Mouse (Mus musculus): ENCODE results near the gene Tmsb10. TPM values are rescaled to one million over a fixed set of nuclear protein-coding genes. Genes with fewer than 3 reads are reported as not detected.
A peak's percentile ranks its signal among the peaks of the same experiment; 100 is the strongest.

The Tmsb10 gene
- polyA plus RNA-seq, 1 experiment from 2014 or later = 5,692 TPM

GRCm38 (mm10) chr6:72981851-72982250 lies 23.3 kb upstream of the Tmsb10 start:
- no peak for DNase-seq
- no peaks in the 10 kb centered on the region for H3K27me3 ChIP-seq (ENCODE audit: control insufficient read depth, insufficient read depth, low read length)
- no peak overlapping the region for H3K4me3 ChIP-seq (replicated peaks; ENCODE audit: low read depth, low read length)
- WGBS = 75% methylated on average over 6 of the region's 6 CpGs
- H3K27ac ChIP-seq (replicated peaks; ENCODE audit: low read depth, low read length) = no peak overlapping the region
- H3K4me2 ChIP-seq (ENCODE audit: low read length) = no peak overlapping the region
- ATAC-seq (ENCODE audit: low FRiP score, low TSS enrichment) = no peak
- H3K4me1 ChIP-seq (ENCODE audit: control insufficient read depth, insufficient read depth, low read length) = no peaks in the 10 kb centered on the region
- H3K36me3 ChIP-seq (ENCODE audit: control insufficient read depth, insufficient read depth, low read length) = no peaks in the 10 kb centered on the region
- H3K9me3 ChIP-seq (ENCODE audit: control insufficient read depth, low read length) = no peaks in the 10 kb centered on the region
- no peak overlapping the region for H3K9ac ChIP-seq (replicated peaks; ENCODE audit: low read length)

DNA sequence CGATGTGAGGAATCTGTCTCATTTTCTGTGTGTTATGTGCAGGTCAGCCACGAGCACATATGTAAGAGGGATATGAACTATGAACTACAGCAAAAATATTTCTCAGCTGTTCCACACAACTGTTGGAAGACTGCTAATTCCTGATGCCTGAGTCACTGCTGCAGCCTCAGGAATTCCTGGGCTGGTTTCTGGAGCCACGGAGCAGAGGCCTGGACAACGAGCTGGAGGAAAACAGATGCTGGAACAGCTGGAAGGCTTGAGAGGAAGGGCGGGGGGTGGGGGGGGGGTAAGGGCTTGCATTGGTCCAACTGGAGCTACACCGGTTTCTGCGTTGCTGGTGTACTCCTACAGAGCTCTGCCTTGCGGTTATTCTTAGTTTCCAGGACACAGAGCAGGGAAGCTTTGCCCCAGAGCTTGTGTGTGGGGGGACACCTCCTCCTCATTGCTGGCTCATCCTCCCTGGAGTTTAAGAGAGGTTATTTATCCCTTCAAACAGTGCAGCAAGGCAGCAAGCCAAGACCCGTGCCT lies 22.6 kb upstream of the Tmsb10 start:
- Histone ChIP-seq H3K9ac (replicated peaks; ENCODE audit: low read length) (no peak overlapping the region), H3K4me2 (ENCODE audit: low read length) (no peak overlapping the region), H3K27me3 (ENCODE audit: control insufficient read depth, insufficient read depth, low read length) (no peaks in the 10 kb centered on the region), H3K36me3 (ENCODE audit: control insufficient read depth, insufficient read depth, low read length) (no peaks in the 10 kb centered on the region), H3K4me3 (replicated peaks; ENCODE audit: low read depth, low read length) (no peak overlapping the region), H3K4me1 (ENCODE audit: control insufficient read depth, insufficient read depth, low read length) (no peaks in the 10 kb centered on the region), H3K27ac (replicated peaks; ENCODE audit: low read depth, low read length) (no peak overlapping the region), H3K9me3 (ENCODE audit: control insufficient read depth, low read length) (no peaks in the 10 kb centered on the region)
- 46% methylated on average over 9 of the region's 9 CpGs for WGBS
- DNase-seq (no peak), ATAC-seq (ENCODE audit: low FRiP score, low TSS enrichment) (no peak)

DNA sequence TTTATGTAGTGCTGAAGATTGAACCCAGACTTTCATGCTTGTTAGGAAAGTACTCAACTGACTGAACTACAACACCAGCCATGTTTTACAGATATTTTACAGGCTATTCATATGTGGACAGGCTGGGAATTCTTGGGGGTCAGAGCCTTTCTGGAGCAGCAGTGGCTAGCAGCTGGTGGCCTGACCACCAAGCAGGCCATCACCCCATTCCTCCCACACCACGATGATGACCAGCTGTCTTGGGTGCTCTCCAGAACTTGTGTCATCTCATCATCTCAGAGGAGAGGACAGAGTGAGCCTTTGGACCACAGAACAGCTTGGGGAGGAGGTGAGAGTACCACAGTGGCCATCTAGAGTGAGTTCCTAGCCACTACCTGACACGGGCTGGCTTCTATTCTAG lies 18.3 kb upstream of the Tmsb10 start:
- WGBS = 91% methylated on average over 2 of the region's 2 CpGs
- Histone ChIP-seq H3K9ac (replicated peaks; ENCODE audit: low read length) (no peak overlapping the region), H3K4me3 (replicated peaks; ENCODE audit: low read depth, low read length) (no peak overlapping the region), H3K36me3 (ENCODE audit: control insufficient read depth, insufficient read depth, low read length) (no peaks in the 10 kb centered on the region), H3K27ac (replicated peaks; ENCODE audit: low read depth, low read length) (no peak overlapping the region), H3K9me3 (ENCODE audit: control insufficient read depth, low read length) (no peaks in the 10 kb centered on the region), H3K27me3 (ENCODE audit: control insufficient read depth, insufficient read depth, low read length) (no peaks in the 10 kb centered on the region), H3K4me2 (ENCODE audit: low read length) (no peak overlapping the region), H3K4me1 (ENCODE audit: control insufficient read depth, insufficient read depth, low read length) (no peaks in the 10 kb centered on the region)
- no peak for ATAC-seq (ENCODE audit: low FRiP score, low TSS enrichment)
- no peak for DNase-seq

- H3K4me1 ChIP-seq (ENCODE audit: control insufficient read depth, insufficient read depth, low read length) = no peaks in the 10 kb centered on the region
- H3K36me3 ChIP-seq (ENCODE audit: control insufficient read depth, insufficient read depth, low read length) = no peaks in the 10 kb centered on the region
- H3K27ac ChIP-seq (replicated peaks; ENCODE audit: low read depth, low read length) = no peak overlapping the region
- ATAC-seq (ENCODE audit: low FRiP score, low TSS enrichment) = no peak
- 77% methylated on average over 3 of the region's 3 CpGs for WGBS
- no peak overlapping the region for H3K4me2 ChIP-seq (ENCODE audit: low read length)
- no peak overlapping the region for H3K9ac ChIP-seq (replicated peaks; ENCODE audit: low read length)
- H3K4me3 ChIP-seq (replicated peaks; ENCODE audit: low read depth, low read length) = no peak overlapping the region
- no peak for DNase-seq
- H3K9me3 ChIP-seq (ENCODE audit: control insufficient read depth, low read length) = no peaks in the 10 kb centered on the region
- no peaks in the 10 kb centered on the region for H3K27me3 ChIP-seq (ENCODE audit: control insufficient read depth, insufficient read depth, low read length)
Measured at GRCm38 (mm10) chr6:72971074-72971473, 12.5 kb upstream of the Tmsb10 start.

DNA sequence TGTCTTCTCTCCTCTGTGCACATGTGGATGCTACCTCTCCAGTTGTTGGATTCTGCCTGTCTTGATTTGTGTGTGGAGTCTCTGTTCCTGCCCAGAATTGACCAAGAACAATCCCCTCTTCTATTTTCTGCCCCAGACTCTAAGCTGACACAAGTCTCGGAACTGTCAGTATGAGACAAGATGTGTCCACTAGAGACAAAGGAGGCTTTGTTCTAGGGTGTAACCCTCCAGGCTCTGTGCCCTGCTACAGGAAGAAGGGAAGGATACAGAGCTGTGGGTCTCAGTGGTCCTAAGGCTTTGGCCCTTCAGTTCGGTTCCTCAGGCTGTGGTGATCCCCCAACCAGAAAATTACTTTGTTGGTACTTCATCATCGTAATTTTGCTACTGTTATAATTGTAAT lies 11.2 kb upstream of the Tmsb10 start:
- no peaks in the 10 kb centered on the region for H3K36me3 ChIP-seq (ENCODE audit: control insufficient read depth, insufficient read depth, low read length)
- H3K9ac ChIP-seq (replicated peaks; ENCODE audit: low read length) = no peak overlapping the region
- no peak overlapping the region for H3K4me2 ChIP-seq (ENCODE audit: low read length)
- H3K9me3 ChIP-seq (ENCODE audit: control insufficient read depth, low read length) = no peaks in the 10 kb centered on the region
- no peaks in the 10 kb centered on the region for H3K27me3 ChIP-seq (ENCODE audit: control insufficient read depth, insufficient read depth, low read length)
- H3K4me3 ChIP-seq (replicated peaks; ENCODE audit: low read depth, low read length) = no peak overlapping the region
- H3K4me1 ChIP-seq (ENCODE audit: control insufficient read depth, insufficient read depth, low read length) = no peaks in the 10 kb centered on the region
- no peak for ATAC-seq (ENCODE audit: low FRiP score, low TSS enrichment)
- WGBS = 55% methylated on average over 3 of the region's 3 CpGs
- H3K27ac ChIP-seq (replicated peaks; ENCODE audit: low read depth, low read length) = no peak overlapping the region
- no peak for DNase-seq

- Histone ChIP-seq H3K4me3 (replicated peaks; ENCODE audit: low read depth, low read length) (no peak overlapping the region), H3K9me3 (ENCODE audit: control insufficient read depth, low read length) (no peaks in the 10 kb centered on the region), H3K4me1 (ENCODE audit: control insufficient read depth, insufficient read depth, low read length) (no peaks in the 10 kb centered on the region), H3K36me3 (ENCODE audit: control insufficient read depth, insufficient read depth, low read length) (no peaks in the 10 kb centered on the region), H3K9ac (replicated peaks; ENCODE audit: low read length) (no peak overlapping the region), H3K4me2 (ENCODE audit: low read length) (no peak overlapping the region), H3K27ac (replicated peaks; ENCODE audit: low read depth, low read length) (no peak overlapping the region), H3K27me3 (ENCODE audit: control insufficient read depth, insufficient read depth, low read length) (no peaks in the 10 kb centered on the region)
- 84% methylated on average over 6 of the region's 6 CpGs for WGBS
- DNase-seq = no peak
- no peak for ATAC-seq (ENCODE audit: low FRiP score, low TSS enrichment)
Measured at GRCm38 (mm10) chr6:72965199-72965598, 6.7 kb upstream of the Tmsb10 start.

- Histone ChIP-seq H3K4me1 (ENCODE audit: control insufficient read depth, insufficient read depth, low read length) (0 out of 2 replicates have a peak, but pooled peaks cover 6% of the 10 kb centered on the region), H3K27ac (replicated peaks; ENCODE audit: low read depth, low read length) (no peak overlapping the region), H3K27me3 (ENCODE audit: control insufficient read depth, insufficient read depth, low read length) (no peaks in the 10 kb centered on the region), H3K36me3 (ENCODE audit: control insufficient read depth, insufficient read depth, low read length) (no peaks in the 10 kb centered on the region), H3K9ac (replicated peaks; ENCODE audit: low read length) (no peak overlapping the region), H3K4me3 (replicated peaks; ENCODE audit: low read depth, low read length) (no peak overlapping the region), H3K9me3 (ENCODE audit: control insufficient read depth, low read length) (no peaks in the 10 kb centered on the region), H3K4me2 (ENCODE audit: low read length) (no peak overlapping the region)
- peak; percentile 11 for DNase-seq
- ATAC-seq (ENCODE audit: low FRiP score, low TSS enrichment) = no peak
- 68% methylated on average over 7 of the region's 7 CpGs for WGBS
Measured at GRCm38 (mm10) chr6:72962281-72962741, 3.8 kb upstream of the Tmsb10 start.

DNA sequence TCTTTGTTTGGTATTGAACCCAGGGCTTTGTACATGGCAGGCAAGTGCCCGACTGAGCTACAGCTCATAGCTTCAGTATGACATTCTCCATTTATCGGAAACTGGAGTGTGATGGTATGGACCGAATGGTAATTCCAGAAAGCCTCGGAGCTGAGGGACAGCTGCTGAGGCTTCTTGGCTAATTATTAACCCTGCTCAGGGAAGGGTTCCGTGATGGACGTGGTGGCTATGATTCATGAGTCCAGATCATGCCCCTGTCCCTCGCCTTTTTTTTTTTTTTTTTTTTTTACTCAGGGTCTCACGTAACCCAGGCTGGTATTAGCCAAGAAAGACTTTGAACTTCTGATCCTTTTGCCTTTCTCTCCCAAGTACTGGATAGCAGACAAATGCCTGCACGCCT lies 3.1 kb upstream of the Tmsb10 start:
- H3K4me3 ChIP-seq (replicated peaks; ENCODE audit: low read depth, low read length) = no peak overlapping the region
- 89% methylated on average over 9 of the region's 9 CpGs for WGBS

DNA sequence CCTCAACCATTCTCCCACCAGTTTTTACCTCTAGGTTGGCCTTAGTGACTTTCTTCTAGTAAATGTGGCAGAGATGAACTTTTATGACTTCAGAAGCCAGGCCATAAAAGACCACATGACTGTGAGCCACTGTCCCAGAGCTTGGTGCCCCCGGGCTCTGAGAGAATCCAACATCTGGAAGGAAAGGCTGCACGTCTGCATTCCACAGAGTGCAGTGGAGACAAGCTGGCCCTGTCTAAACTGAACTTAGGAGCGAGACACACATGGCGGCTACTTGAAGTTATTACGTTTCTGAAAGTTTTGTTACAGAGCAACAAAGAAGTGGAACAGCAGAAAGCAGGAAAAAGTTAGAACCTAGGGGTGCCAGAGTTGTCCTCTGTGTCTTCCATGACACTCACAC lies 2.1 kb upstream of the Tmsb10 start:
- DNase-seq = no peak
- Histone ChIP-seq H3K27ac (replicated peaks; ENCODE audit: low read depth, low read length) (no peak overlapping the region), H3K4me3 (replicated peaks; ENCODE audit: low read depth, low read length) (no peak overlapping the region), H3K9me3 (ENCODE audit: control insufficient read depth, low read length) (no peaks in the 10 kb centered on the region), H3K4me2 (ENCODE audit: low read length) (no peak overlapping the region), H3K36me3 (ENCODE audit: control insufficient read depth, insufficient read depth, low read length) (no peaks in the 10 kb centered on the region), H3K27me3 (ENCODE audit: control insufficient read depth, insufficient read depth, low read length) (no peaks in the 10 kb centered on the region), H3K9ac (replicated peaks; ENCODE audit: low read length) (no peak overlapping the region), H3K4me1 (ENCODE audit: control insufficient read depth, insufficient read depth, low read length) (peaks cover 12% of the 10 kb centered on the region; the same call in 1 of the 2 replicates)
- ATAC-seq (ENCODE audit: low FRiP score, low TSS enrichment) = no peak
- 89% methylated on average over 5 of the region's 5 CpGs for WGBS

More for the DNA sequence above, 3.1 kb upstream of the Tmsb10 start:
- H3K27ac ChIP-seq (replicated peaks; ENCODE audit: low read depth, low read length) = no peak overlapping the region
- ATAC-seq (ENCODE audit: low FRiP score, low TSS enrichment) (no peak), DNase-seq (no peak)
- H3K36me3 ChIP-seq (ENCODE audit: control insufficient read depth, insufficient read depth, low read length) = no peaks in the 10 kb centered on the region
- no peak overlapping the region for H3K9ac ChIP-seq (replicated peaks; ENCODE audit: low read length)
- no peak overlapping the region for H3K4me2 ChIP-seq (ENCODE audit: low read length)
- H3K4me1 ChIP-seq (ENCODE audit: control insufficient read depth, insufficient read depth, low read length) = 0 out of 2 replicates have a peak, but pooled peaks cover 6% of the 10 kb centered on the region
- no peaks in the 10 kb centered on the region for H3K9me3 ChIP-seq (ENCODE audit: control insufficient read depth, low read length)
- H3K27me3 ChIP-seq (ENCODE audit: control insufficient read depth, insufficient read depth, low read length) = no peaks in the 10 kb centered on the region

All from midbrain, embryonic 14.5 days (tissue).